Mouse (Mus musculus) myocyte (in vitro differentiated cells): ENCODE results near the gene Defb45. TPM values are rescaled to one million over a fixed set of nuclear protein-coding genes. Genes with fewer than 3 reads are reported as not detected.

Experiments
- H3K27me3 ChIP-seq: one replicate; pipeline ENCODE4 v1.6.1; 2011; ENCODE audit not compliant: control insufficient read depth, insufficient read depth, insufficient read length
- H3K36me3 ChIP-seq: one replicate; pipeline ENCODE4 v1.6.1; 2011; ENCODE audit not compliant: control insufficient read depth, insufficient read depth
- H3K4me2 ChIP-seq: one replicate; pipeline ENCODE4 v1.6.1; 2011; ENCODE audit warnings: low read depth, control low read depth
- H3K4me3 ChIP-seq: one replicate; pipeline ENCODE4 v1.5.1; 2011; ENCODE audit warnings: mild to moderate bottlenecking, control low read depth, moderate library complexity
- H3K79me2 ChIP-seq: one replicate; pipeline ENCODE4 v1.6.1; 2011; ENCODE audit not compliant: control insufficient read depth, insufficient read depth
- H3ac ChIP-seq: one replicate; pipeline ENCODE4 v1.6.1; 2011; ENCODE audit not compliant: control insufficient read depth, insufficient read length
- CEBPB ChIP-seq: IDR thresholded peaks from 2 replicates; pipeline ENCODE4 v1.6.1; 2011; ENCODE audit warnings: mild to moderate bottlenecking, moderate library complexity; ENCODE audit not compliant: poor library complexity, insufficient read depth, severe bottlenecking
- E2F4 ChIP-seq: IDR thresholded peaks from one replicate; pipeline ENCODE4 v1.6.1; 2011; ENCODE audit warnings: mild to moderate bottlenecking, control low read depth, moderate library complexity; ENCODE audit not compliant: insufficient read depth
- MAX ChIP-seq: IDR thresholded peaks from one replicate; pipeline ENCODE4 v1.6.1; 2011; ENCODE audit warnings: low read depth, mild to moderate bottlenecking, control low read depth
- MYOD1 ChIP-seq, 3 experiments: IDR thresholded peaks; one replicate each; pipeline ENCODE4 v1.6.1; 2011; ENCODE audit warnings: control low read depth in 2 of 3, low read depth in 2 of 3, mild to moderate bottlenecking in 2 of 3, moderate library complexity in 1 of 3; ENCODE audit not compliant: insufficient read length in 2 of 3, control insufficient read depth in 1 of 3
- MYOG ChIP-seq, 3 experiments: IDR thresholded peaks; one replicate each; pipeline ENCODE4 v1.6.1; 2011; ENCODE audit warnings: control low read depth in 2 of 3, low read depth in 2 of 3, mild to moderate bottlenecking in 2 of 3; ENCODE audit not compliant: insufficient read length in 2 of 3, control insufficient read depth in 1 of 3, insufficient read depth in 1 of 3
- POLR2A ChIP-seq: IDR thresholded peaks from one replicate; pipeline ENCODE4 v1.6.1; 2011; ENCODE audit warnings: low read depth, mild to moderate bottlenecking, control low read depth, moderate library complexity; ENCODE audit not compliant: insufficient read length
- POLR2AphosphoS2 ChIP-seq: IDR thresholded peaks from one replicate; pipeline ENCODE4 v1.6.1; 2011; ENCODE audit warnings: low read depth, control low read depth; ENCODE audit not compliant: insufficient read length
- REST ChIP-seq: IDR thresholded peaks from one replicate; pipeline ENCODE4 v1.6.1; 2011; ENCODE audit warnings: mild to moderate bottlenecking, control low read depth, moderate library complexity; ENCODE audit not compliant: insufficient read depth, insufficient read length
- SRF ChIP-seq: IDR thresholded peaks from one replicate; pipeline ENCODE4 v1.6.1; 2011; ENCODE audit warnings: low read depth; ENCODE audit not compliant: control insufficient read depth, insufficient read length
- TCF12 ChIP-seq: IDR thresholded peaks from one replicate; pipeline ENCODE4 v1.6.1; 2011; ENCODE audit warnings: mild to moderate bottlenecking, control low read depth; ENCODE audit not compliant: poor library complexity, insufficient read depth, severe bottlenecking
- TCF3 ChIP-seq: IDR thresholded peaks from one replicate; pipeline ENCODE4 v1.6.1; 2011; ENCODE audit warnings: low read depth, control low read depth; ENCODE audit not compliant: insufficient read length
- USF1 ChIP-seq: IDR thresholded peaks from one replicate; pipeline ENCODE4 v1.6.1; 2011; ENCODE audit warnings: low read depth, mild to moderate bottlenecking, control low read depth, moderate library complexity
- polyA plus RNA-seq: library from polyadenylated mRNA; unstranded; fragments of >200 nt; fragmentation: generic; extraction: Trizol; gene quantifications from one replicate; pipeline ENCODE4 v1.2.1, GENCODE M21; 2012; ENCODE audit warnings: missing spikeins

Defb45 gene
- polyA plus RNA-seq, 1 experiment = 0.30 TPM

DNA sequence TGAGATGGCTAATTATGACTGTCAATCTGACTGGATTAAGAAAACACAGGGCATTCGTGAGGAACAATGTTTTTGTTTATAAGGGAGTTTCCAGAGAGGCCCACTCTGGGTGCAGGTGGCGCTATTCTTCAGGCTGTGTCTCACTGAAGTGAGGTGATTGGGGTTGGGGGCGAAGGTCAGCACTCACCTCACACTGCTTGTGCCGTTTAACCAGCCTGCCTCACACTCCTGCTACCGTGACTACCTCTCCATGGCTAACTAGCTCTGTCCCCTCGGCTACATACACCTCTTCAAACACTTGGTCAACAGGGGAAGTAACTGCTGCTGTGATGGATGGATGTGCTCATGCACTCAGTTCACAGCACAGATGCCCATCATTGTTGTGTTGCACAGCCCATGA is 10.2 kb downstream of the Defb45 start:
- Histone ChIP-seq H3K27me3 (peaks cover 7% of the 10 kb centered on the region), H3K4me3 (no peak overlapping the region), H3K4me2 (no peak overlapping the region), H3ac (no peak overlapping the region), H3K79me2 (no peaks in the 10 kb centered on the region), H3K36me3 (no peaks in the 10 kb centered on the region)
- TF ChIP-seq TCF3 = no peak
- TF ChIP-seq MAX = no peak
- no peak for TF ChIP-seq MYOD1 (IDR thresholded peaks at IDR 0.05; ENCODE audit: control insufficient read depth in 1 of 3, insufficient read length in 2 of 3, low read depth in 2 of 3)
- no peak for TF ChIP-seq CEBPB
- no peak for TF ChIP-seq POLR2A
- no peak for TF ChIP-seq REST
- TF ChIP-seq USF1 = no peak

DNA sequence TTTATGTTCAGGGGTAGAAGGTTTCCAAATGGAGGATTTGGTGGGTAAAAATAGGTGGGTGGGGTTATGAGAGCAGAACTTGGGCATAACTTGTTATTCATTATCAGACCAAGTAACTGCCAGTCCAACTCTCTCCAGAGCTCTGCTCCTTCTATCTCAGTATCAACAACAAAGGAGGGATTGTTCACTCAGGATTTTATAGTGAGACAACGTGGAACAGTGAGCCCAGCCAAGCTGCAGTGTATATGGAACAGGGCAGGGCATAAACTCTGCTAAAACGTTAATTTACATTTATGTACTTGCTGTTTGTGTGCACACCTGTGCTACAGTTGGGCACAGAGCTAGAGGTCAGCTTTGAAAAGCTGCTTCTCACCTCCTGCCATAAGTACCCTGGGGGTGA is 10.7 kb downstream of the Defb45 start:
- Histone ChIP-seq H3K4me2 (no peak overlapping the region), H3K27me3 (peaks cover 13% of the 10 kb centered on the region), H3K79me2 (no peaks in the 10 kb centered on the region), H3K36me3 (no peaks in the 10 kb centered on the region), H3K4me3 (no peak overlapping the region), H3ac (no peak overlapping the region)
- TF ChIP-seq TCF3 = no peak
- TF ChIP-seq MYOG (IDR thresholded peaks at IDR 0.05; ENCODE audit: control insufficient read depth in 1 of 3, insufficient read depth in 1 of 3, insufficient read length in 2 of 3, low read depth in 2 of 3) = no peak
- no peak for TF ChIP-seq MAX
- TF ChIP-seq SRF = no peak
- TF ChIP-seq REST = no peak
- no peak for TF ChIP-seq TCF12
- TF ChIP-seq MYOD1 (IDR thresholded peaks at IDR 0.05; ENCODE audit: control insufficient read depth in 1 of 3, insufficient read length in 2 of 3, low read depth in 2 of 3) = no peak
- no peak for TF ChIP-seq CEBPB
- no peak for TF ChIP-seq POLR2AphosphoS2
- TF ChIP-seq POLR2A = no peak
- no peak for TF ChIP-seq USF1
- TF ChIP-seq E2F4 = no peak

DNA sequence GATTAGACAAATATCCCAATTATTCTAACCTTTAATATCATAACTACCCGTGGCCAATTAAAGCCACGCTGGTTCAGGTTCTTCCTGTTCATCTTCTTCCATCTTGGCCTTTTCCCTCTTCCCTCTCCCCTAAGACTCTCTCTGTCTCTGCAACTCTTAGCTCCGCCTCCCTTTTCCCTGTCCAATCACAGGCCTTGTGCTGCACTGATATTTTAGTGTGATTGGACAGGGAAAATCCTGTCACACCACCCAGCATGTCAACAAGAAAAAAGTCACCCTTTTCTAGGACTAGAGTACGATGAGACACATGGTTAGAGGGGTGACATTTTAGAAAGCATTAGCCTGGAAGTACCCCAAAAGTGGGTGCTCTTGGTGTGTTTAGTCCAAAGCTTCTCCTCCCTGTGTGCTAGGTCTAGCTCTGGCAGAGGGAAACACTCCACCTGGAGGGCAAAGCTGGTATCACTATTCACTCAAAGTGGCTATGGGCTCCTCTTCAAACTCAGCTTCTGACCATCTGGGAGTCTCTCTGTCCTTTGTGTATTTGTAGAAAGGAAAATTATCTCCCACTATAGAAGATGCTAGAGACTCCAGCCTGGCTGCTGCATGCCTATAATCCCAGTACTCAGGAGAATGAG is 12.2 kb downstream of the Defb45 start:
- TF ChIP-seq SRF (no peak), MAX (no peak), TCF12 (no peak), MYOG (IDR thresholded peaks at IDR 0.05; ENCODE audit: control insufficient read depth in 1 of 3, insufficient read depth in 1 of 3, insufficient read length in 2 of 3, low read depth in 2 of 3) (no peak), USF1 (no peak), MYOD1 (IDR thresholded peaks at IDR 0.05; ENCODE audit: control insufficient read depth in 1 of 3, insufficient read length in 2 of 3, low read depth in 2 of 3) (no peak), POLR2AphosphoS2 (no peak), E2F4 (no peak), POLR2A (no peak), CEBPB (no peak), TCF3 (no peak), REST (no peak)
- no peak overlapping the region for H3K4me3 ChIP-seq
- no peak overlapping the region for H3ac ChIP-seq
- no peak overlapping the region for H3K4me2 ChIP-seq
- no peaks in the 10 kb centered on the region for H3K36me3 ChIP-seq
- H3K79me2 ChIP-seq = no peaks in the 10 kb centered on the region
- peaks cover 16% of the 10 kb centered on the region for H3K27me3 ChIP-seq

DNA sequence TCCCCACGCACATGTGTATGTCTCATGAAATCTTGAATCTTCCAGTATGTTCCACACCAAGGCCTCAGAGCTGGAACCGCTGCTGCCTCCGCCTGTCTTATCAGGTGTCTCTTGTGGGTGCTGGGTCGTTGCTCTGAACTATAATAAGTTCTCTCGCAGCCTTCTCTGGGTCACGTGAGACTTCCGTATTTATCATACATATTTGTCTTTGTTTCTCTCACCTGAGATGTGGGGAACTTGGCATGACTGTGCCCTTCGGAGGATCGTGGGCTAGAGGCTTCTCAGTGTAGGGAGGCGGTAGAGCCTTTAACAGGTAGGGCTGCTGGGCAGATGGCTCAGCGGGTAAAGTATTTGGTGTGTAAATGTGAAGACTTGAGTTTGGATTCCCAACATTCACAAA is 18.6 kb downstream of the Defb45 start:
- Histone ChIP-seq H3K4me3 (no peak overlapping the region), H3K4me2 (no peak overlapping the region), H3K79me2 (no peaks in the 10 kb centered on the region), H3K27me3 (peaks cover 31% of the 10 kb centered on the region), H3K36me3 (no peaks in the 10 kb centered on the region), H3ac (no peak overlapping the region)
- no peak for TF ChIP-seq SRF
- TF ChIP-seq POLR2AphosphoS2 = no peak
- no peak for TF ChIP-seq MYOG (IDR thresholded peaks at IDR 0.05; ENCODE audit: control insufficient read depth in 1 of 3, insufficient read depth in 1 of 3, insufficient read length in 2 of 3, low read depth in 2 of 3)
- no peak for TF ChIP-seq CEBPB
- no peak for TF ChIP-seq MAX
- no peak for TF ChIP-seq POLR2A
- TF ChIP-seq REST = no peak
- TF ChIP-seq USF1 = no peak
- no peak for TF ChIP-seq TCF12
- TF ChIP-seq MYOD1 (IDR thresholded peaks at IDR 0.05; ENCODE audit: control insufficient read depth in 1 of 3, insufficient read length in 2 of 3, low read depth in 2 of 3) = no peak
- no peak for TF ChIP-seq TCF3
- no peak for TF ChIP-seq E2F4
